Mouse (Mus musculus): ENCODE data around the gene Prkn. TPM values are rescaled to one million over a fixed set of nuclear protein-coding genes. Genes with fewer than 3 reads are reported as not detected.

Prkn gene
- polyA plus RNA-seq, 1 experiment from 2014 or later, result 3.2 TPM

- Histone ChIP-seq H3K4me3 (ENCODE audit: inconsistent target) (no peak overlapping the region), H3K79me2 (ENCODE audit: inconsistent target) (no peaks in the 10 kb centered on the region), H3K27ac (no peak overlapping the region), H3K36me3 (ENCODE audit: inconsistent target) (no peaks in the 10 kb centered on the region)
- WGBS (ENCODE audit: missing documents), result 92% methylated on average over 4 of the region's 4 CpGs
Observed at GRCm38 (mm10) chr17:11931641-11932040, 1091.5 kb downstream of the Prkn start.

DNA sequence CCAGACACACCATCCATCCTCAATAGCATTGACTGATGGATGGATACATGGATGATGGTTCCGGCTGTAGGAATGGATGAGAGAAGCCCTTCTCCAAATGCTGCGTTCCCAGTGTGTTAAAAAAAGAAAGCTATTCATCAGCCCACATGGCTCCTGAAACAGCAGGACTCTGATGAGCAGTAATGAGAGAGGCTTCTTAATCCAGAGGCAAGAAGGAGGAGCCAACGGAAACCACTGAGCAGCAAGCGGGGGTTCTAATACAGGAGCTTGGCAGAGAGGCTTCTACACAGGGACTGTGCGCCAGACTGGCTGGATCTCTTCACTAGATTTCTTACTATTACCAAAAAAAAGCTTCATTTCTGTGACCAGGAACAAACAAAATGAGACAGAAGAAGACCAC lies 1093.6 kb downstream of the Prkn start:
- WGBS (ENCODE audit: missing documents), result 88% methylated on average over 5 of the region's 5 CpGs

GRCm38 (mm10) chr17:11947436-11947835 lies 1107.3 kb downstream of the Prkn start:
- Histone ChIP-seq H3K79me2 (ENCODE audit: inconsistent target) (no peaks in the 10 kb centered on the region), H3K36me3 (ENCODE audit: inconsistent target) (no peaks in the 10 kb centered on the region), H3K27ac (no peak overlapping the region), H3K4me3 (ENCODE audit: inconsistent target) (no peak overlapping the region)
- 88% methylated on average over 3 of the region's 3 CpGs for WGBS (ENCODE audit: missing documents)

More for the DNA sequence above, 1093.6 kb downstream of the Prkn start:
- H3K27ac ChIP-seq, result no peak overlapping the region
- H3K79me2 ChIP-seq (ENCODE audit: inconsistent target), result no peaks in the 10 kb centered on the region
- no peaks in the 10 kb centered on the region for H3K36me3 ChIP-seq (ENCODE audit: inconsistent target)
- H3K4me3 ChIP-seq (ENCODE audit: inconsistent target), result no peak overlapping the region

GRCm38 (mm10) chr17:11949551-11950197 lies 1109.5 kb downstream of the Prkn start:
- H3K36me3 ChIP-seq (ENCODE audit: inconsistent target), result no peaks in the 10 kb centered on the region
- H3K27ac ChIP-seq, result no peak overlapping the region
- H3K4me3 ChIP-seq (ENCODE audit: inconsistent target), result no peak overlapping the region
- no peaks in the 10 kb centered on the region for H3K79me2 ChIP-seq (ENCODE audit: inconsistent target)
- 88% methylated on average over 10 of the region's 10 CpGs for WGBS (ENCODE audit: missing documents)

GRCm38 (mm10) chr17:11950198-11950594 lies 1110.0 kb downstream of the Prkn start:
- H3K4me3 ChIP-seq (ENCODE audit: inconsistent target), result no peak overlapping the region
- H3K27ac ChIP-seq, result no peak overlapping the region
- H3K36me3 ChIP-seq (ENCODE audit: inconsistent target), result no peaks in the 10 kb centered on the region
- H3K79me2 ChIP-seq (ENCODE audit: inconsistent target), result no peaks in the 10 kb centered on the region
- 25% methylated on average over 8 of the region's 8 CpGs for WGBS (ENCODE audit: missing documents)

- Histone ChIP-seq H3K4me3 (ENCODE audit: inconsistent target) (no peak overlapping the region), H3K79me2 (ENCODE audit: inconsistent target) (no peaks in the 10 kb centered on the region), H3K36me3 (ENCODE audit: inconsistent target) (no peaks in the 10 kb centered on the region), H3K27ac (no peak overlapping the region)
- 87% methylated on average over 6 of the region's 6 CpGs for WGBS (ENCODE audit: missing documents)
Observed at GRCm38 (mm10) chr17:11955317-11955716, 1115.1 kb downstream of the Prkn start.

DNA sequence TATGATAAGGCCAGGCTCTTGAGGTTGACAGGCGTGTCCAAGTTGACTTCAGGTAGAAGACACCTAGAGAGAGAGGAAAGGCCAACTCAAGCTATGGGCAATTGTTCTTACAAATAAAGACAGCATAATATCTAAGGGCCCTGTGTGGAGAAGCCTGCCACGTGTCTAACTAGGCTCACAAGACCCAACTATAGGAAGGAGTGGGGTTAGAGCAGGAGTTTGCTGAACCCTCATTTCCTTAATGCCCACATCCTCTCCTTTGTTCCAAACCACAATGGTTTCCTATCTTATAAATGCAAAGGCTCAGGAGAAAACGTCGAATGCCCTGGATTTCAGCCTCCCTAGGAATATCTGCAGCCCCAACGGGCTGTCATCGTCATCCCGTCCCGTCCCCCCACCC lies 1120.3 kb downstream of the Prkn start:
- Histone ChIP-seq H3K36me3 (ENCODE audit: inconsistent target) (no peaks in the 10 kb centered on the region), H3K4me3 (ENCODE audit: inconsistent target) (no peak overlapping the region), H3K27ac (no peak overlapping the region), H3K79me2 (ENCODE audit: inconsistent target) (no peaks in the 10 kb centered on the region)
- WGBS (ENCODE audit: missing documents), result 32% methylated on average over 8 of the region's 8 CpGs

DNA sequence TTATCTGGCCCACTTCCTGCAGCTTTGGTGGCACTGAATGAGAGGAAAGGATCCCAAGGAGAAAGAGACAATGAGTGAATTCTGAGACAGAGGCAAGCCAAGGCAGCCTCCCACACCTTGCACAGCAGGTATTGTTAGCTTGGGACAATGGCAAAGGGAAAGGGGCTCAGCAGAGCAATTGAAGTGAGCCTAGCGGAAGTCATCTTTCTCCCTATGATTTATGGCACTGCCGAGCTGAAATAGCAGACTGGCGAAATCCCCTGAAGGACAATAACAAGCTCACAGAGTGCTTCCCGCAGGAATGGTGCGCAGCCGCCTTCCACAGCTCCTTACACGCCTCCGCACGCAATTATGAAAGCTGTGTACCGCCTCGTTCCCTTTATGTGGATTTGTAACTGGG lies 1122.6 kb downstream of the Prkn start:
- Histone ChIP-seq H3K36me3 (ENCODE audit: inconsistent target) (no peaks in the 10 kb centered on the region), H3K4me3 (ENCODE audit: inconsistent target) (no peak overlapping the region), H3K79me2 (ENCODE audit: inconsistent target) (no peaks in the 10 kb centered on the region), H3K27ac (no peak overlapping the region)
- WGBS (ENCODE audit: missing documents), result 15% methylated on average over 11 of the region's 11 CpGs

GRCm38 (mm10) chr17:11970160-11970559 lies 1130.0 kb downstream of the Prkn start:
- H3K4me3 ChIP-seq (ENCODE audit: inconsistent target), result no peak overlapping the region
- H3K36me3 ChIP-seq (ENCODE audit: inconsistent target), result no peaks in the 10 kb centered on the region
- H3K79me2 ChIP-seq (ENCODE audit: inconsistent target), result no peaks in the 10 kb centered on the region
- no peak overlapping the region for H3K27ac ChIP-seq
- 35% methylated on average over 1 of the region's 1 CpGs for WGBS (ENCODE audit: missing documents)

GRCm38 (mm10) chr17:11972550-11972949 lies 1132.4 kb downstream of the Prkn start:
- H3K36me3 ChIP-seq (ENCODE audit: inconsistent target), result no peaks in the 10 kb centered on the region
- WGBS (ENCODE audit: missing documents), result 11% methylated on average over 9 of the region's 9 CpGs
- H3K4me3 ChIP-seq (ENCODE audit: inconsistent target), result no peak overlapping the region
- no peak overlapping the region for H3K27ac ChIP-seq
- no peaks in the 10 kb centered on the region for H3K79me2 ChIP-seq (ENCODE audit: inconsistent target)

- H3K79me2 ChIP-seq (ENCODE audit: inconsistent target), result no peaks in the 10 kb centered on the region
- 67% methylated on average over 13 of the region's 13 CpGs for WGBS (ENCODE audit: missing documents)
- H3K4me3 ChIP-seq (ENCODE audit: inconsistent target), result no peak overlapping the region
- no peaks in the 10 kb centered on the region for H3K36me3 ChIP-seq (ENCODE audit: inconsistent target)
- H3K27ac ChIP-seq, result no peak overlapping the region
Observed at GRCm38 (mm10) chr17:11972969-11973787, 1133.0 kb downstream of the Prkn start.

GRCm38 (mm10) chr17:11975062-11975607 lies 1135.0 kb downstream of the Prkn start:
- Histone ChIP-seq H3K27ac (no peak overlapping the region), H3K4me3 (ENCODE audit: inconsistent target) (no peak overlapping the region), H3K36me3 (ENCODE audit: inconsistent target) (no peaks in the 10 kb centered on the region), H3K79me2 (ENCODE audit: inconsistent target) (no peaks in the 10 kb centered on the region)
- 30% methylated on average over 7 of the region's 7 CpGs for WGBS (ENCODE audit: missing documents)

DNA sequence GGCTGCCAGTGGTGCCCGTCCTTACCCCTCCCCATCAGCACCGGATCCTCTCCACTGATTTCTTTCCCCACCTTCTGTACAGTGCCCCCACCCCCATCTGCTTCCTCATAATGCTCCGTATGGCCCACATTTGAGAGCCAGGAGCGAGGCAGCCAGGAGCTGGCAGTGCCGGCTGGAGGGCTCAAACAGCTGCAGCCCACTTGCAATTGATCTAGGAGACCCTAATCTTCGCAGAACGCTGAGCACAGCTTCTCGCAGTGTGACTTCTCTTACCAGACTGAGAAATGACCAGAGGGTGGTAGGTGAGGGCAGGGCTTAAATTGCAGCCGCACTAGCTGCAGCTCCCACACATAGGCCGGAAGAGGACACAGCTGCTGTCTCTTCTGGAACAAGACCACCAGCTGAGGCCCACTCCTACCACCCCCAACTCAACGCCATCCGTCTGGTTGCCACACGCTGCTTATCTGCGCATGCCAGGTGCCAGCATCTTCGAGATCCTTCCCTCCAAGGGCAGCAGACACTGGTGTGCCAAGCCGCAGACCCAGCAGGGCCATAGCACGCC lies 1138.2 kb downstream of the Prkn start:
- Histone ChIP-seq H3K36me3 (ENCODE audit: inconsistent target) (no peaks in the 10 kb centered on the region), H3K4me3 (ENCODE audit: inconsistent target) (no peak overlapping the region)
- WGBS (ENCODE audit: missing documents), result 58% methylated on average over 16 of the region's 17 CpGs

GRCm38 (mm10) chr17:11981666-11982065 lies 1141.5 kb downstream of the Prkn start:
- Histone ChIP-seq H3K36me3 (ENCODE audit: inconsistent target) (no peaks in the 10 kb centered on the region), H3K79me2 (ENCODE audit: inconsistent target) (no peaks in the 10 kb centered on the region), H3K27ac (no peak overlapping the region), H3K4me3 (ENCODE audit: inconsistent target) (no peak overlapping the region)
- WGBS (ENCODE audit: missing documents), result 87% methylated on average over 9 of the region's 9 CpGs

More for the DNA sequence above, 1138.2 kb downstream of the Prkn start:
- Histone ChIP-seq H3K27ac (no peak overlapping the region), H3K79me2 (ENCODE audit: inconsistent target) (no peaks in the 10 kb centered on the region)
